Mouse (Mus musculus) forebrain, embryonic 12.5 days (tissue): ENCODE measurements around the gene Acbd3. TPM values are rescaled to one million over a fixed set of nuclear protein-coding genes. Genes with fewer than 3 reads are reported as not detected.

Experiments
- ATAC-seq: fragments of 200-750 bp; cut with Nextera tagmentation; 2 replicates; pipeline ENCODE4 v1.8.0; 2017; ENCODE audit warnings: moderate TSS enrichment; ENCODE audit not compliant: low FRiP score
- H3K27ac ChIP-seq: fragments of 300-500 bp; sonication (generic); 2 replicates; pipeline ENCODE4 v1.5.1; 2016; ENCODE audit warnings: mild to moderate bottlenecking
- H3K27me3 ChIP-seq: fragments of 300-500 bp; sonication (generic); 2 replicates; pipeline ENCODE4 v1.6.1; 2016; ENCODE audit warnings: mild to moderate bottlenecking
- H3K36me3 ChIP-seq: fragments of 300-500 bp; sonication (generic); replicated peaks from 2 replicates; pipeline ENCODE4 v1.6.1; 2016; ENCODE audit warnings: mild to moderate bottlenecking
- H3K4me1 ChIP-seq: fragments of 300-500 bp; sonication (generic); 2 replicates; pipeline ENCODE4 v1.6.1; 2016
- H3K4me2 ChIP-seq: fragments of 300-500 bp; sonication (generic); 2 replicates; pipeline ENCODE4 v1.6.1; 2016; ENCODE audit warnings: mild to moderate bottlenecking, moderate library complexity
- H3K4me3 ChIP-seq: fragments of 300-500 bp; sonication (generic); replicated peaks from 2 replicates; pipeline ENCODE4 v1.5.1; 2016; ENCODE audit warnings: mild to moderate bottlenecking
- H3K9ac ChIP-seq: fragments of 300-500 bp; sonication (generic); 2 replicates; pipeline ENCODE4 v1.6.1; 2016; ENCODE audit warnings: mild to moderate bottlenecking
- H3K9me3 ChIP-seq: fragments of 300-500 bp; sonication (generic); 2 replicates; pipeline ENCODE4 v1.6.1; 2016
- WGBS: fragments of 180-500 bp; shearing (Covaris S2); methylation state at CpG from one replicate; pipeline ENCODE4 v1.1.7; 2016; 5-methylcytosine and 5-hydroxymethylcytosine counted together
- polyA plus RNA-seq: library from polyadenylated mRNA; unstranded; fragments of >200 nt; fragmentation: Nextera tagmentation; extraction: Ambion mirVana; gene quantifications from 2 replicates; pipeline ENCODE4 v1.2.1, GENCODE M21; 2016

Gene Acbd3
- polyA plus RNA-seq, 1 experiment from 2014 or later, result 23.7 TPM

DNA sequence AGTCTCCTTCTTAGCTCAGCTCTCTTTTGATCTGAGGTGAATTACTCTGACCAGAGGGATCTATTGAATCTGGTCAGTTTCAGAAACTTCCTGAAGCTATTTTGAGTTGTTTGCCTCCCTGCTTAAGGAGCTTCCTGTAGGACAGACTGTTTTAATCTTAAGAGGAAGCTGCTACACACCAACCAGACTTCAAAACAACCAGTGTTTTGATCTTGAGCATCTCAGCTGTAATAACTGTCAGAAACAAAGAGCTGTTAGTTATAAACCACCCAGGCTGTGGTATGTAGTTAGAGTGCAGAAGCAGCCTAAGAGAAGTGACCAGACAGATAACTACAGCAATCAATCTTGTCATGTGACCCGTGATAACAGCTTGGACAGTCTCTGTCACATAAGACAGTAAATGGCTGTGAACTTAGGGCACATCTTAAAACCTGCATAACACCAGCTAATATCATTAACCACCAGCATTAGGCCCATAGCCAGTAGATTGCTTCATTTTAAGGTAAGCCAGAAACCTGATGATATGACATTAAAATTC is 2.1 kb upstream of the Acbd3 start:
- no peak overlapping the region for H3K4me3 ChIP-seq
- no peaks in the 10 kb centered on the region for H3K9me3 ChIP-seq
- no peaks in the 10 kb centered on the region for H3K36me3 ChIP-seq
- ATAC-seq, result no peak
- 66% methylated on average over 1 of the region's 1 CpGs for WGBS
- no peaks in the 10 kb centered on the region for H3K27me3 ChIP-seq
- no peak overlapping the region for H3K4me2 ChIP-seq
- H3K4me1 ChIP-seq, result peaks cover 25% of the 10 kb centered on the region
- no peak overlapping the region for H3K27ac ChIP-seq
- no peak overlapping the region for H3K9ac ChIP-seq

DNA sequence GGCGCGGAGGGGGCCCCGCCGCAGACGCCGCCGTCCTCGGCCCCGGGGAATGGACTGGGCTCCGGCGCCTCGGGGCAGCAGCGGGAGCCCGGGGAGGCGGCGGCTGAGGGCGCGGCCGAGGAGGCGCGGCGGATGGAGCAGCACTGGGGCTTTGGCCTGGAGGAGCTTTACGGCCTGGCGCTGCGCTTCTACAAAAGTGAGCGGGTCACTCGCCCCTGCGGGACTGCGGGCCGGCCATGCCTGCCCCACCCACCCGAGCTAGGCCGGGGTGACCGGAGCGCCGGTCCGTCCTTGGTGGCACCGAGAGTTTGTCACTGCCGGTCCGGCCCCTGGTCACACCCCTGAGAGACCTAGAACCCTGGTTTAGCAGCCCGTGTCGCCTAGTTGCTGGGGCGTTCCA is 340 bp downstream of the Acbd3 start:
- peak; percentile 78 for ATAC-seq

DNA sequence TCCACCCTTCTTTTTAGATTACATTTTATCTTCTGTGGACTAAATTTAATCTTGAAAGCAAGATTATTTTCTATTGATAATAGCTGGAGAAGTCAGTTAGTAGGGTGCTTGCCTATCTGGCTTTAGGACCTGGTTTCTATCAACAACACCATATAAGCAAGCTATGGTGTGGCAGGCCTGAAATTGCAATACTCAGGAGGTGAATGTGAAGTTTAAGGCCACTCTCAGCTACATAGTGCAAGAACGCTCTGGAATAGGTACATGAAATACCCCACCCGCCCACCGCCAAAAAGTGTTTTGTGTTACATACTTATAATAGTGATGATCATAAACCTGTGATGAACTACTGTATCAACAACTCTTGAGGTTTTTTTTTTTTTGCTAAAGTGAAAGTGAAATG is 3.4 kb downstream of the Acbd3 start:
- Histone ChIP-seq H3K36me3 (peaks cover 1% of the 10 kb centered on the region), H3K9me3 (no peaks in the 10 kb centered on the region), H3K4me1 (peaks cover 29% of the 10 kb centered on the region), H3K9ac (no peak overlapping the region), H3K27me3 (no peaks in the 10 kb centered on the region), H3K4me2 (no peak overlapping the region), H3K27ac (no peak overlapping the region), H3K4me3 (no peak overlapping the region)
- WGBS, result 98% methylated on average over 3 of the region's 3 CpGs
- no peak for ATAC-seq

More for the DNA sequence above, 340 bp downstream of the Acbd3 start:
- H3K4me1 ChIP-seq, result peaks cover 29% of the 10 kb centered on the region
- H3K9me3 ChIP-seq, result no peaks in the 10 kb centered on the region
- H3K9ac ChIP-seq, result peak overlapping the region; percentile 91
- WGBS, result under 1% methylated on average over 41 of the region's 42 CpGs
- H3K27me3 ChIP-seq, result no peaks in the 10 kb centered on the region
- H3K36me3 ChIP-seq, result no peaks in the 10 kb centered on the region
- peak overlapping the region; percentile 83 for H3K4me2 ChIP-seq
- peak overlapping the region; percentile 91 for H3K27ac ChIP-seq
- H3K4me3 ChIP-seq, result peak overlapping the region; percentile 85

GRCm38 (mm10) chr1:180747827-180748226 is 22.0 kb downstream of the Acbd3 start:
- Histone ChIP-seq H3K4me1 (no peaks in the 10 kb centered on the region), H3K4me3 (no peak overlapping the region), H3K27me3 (no peaks in the 10 kb centered on the region), H3K9ac (no peak overlapping the region), H3K27ac (no peak overlapping the region), H3K9me3 (no peaks in the 10 kb centered on the region), H3K4me2 (no peak overlapping the region), H3K36me3 (peaks cover 71% of the 10 kb centered on the region)
- no peak for ATAC-seq

DNA sequence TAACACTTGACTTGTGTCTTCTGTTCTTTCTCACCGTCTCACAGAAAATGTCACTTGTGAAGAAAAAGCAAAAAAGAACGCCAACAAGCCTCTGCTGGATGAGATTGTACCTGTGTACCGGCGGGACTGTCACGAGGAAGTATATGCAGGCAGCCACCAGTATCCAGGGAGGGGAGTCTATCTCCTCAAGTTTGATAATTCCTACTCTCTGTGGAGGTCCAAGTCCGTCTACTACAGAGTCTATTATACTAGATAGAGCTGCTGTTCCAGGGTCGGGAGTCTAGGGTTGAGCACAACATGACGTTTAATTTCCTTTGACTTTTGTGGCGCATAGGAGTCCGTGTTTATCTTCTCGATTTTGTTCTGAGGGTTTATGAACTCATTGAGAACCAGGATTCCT is 26.3 kb downstream of the Acbd3 start:
- ATAC-seq, result no peak
- Histone ChIP-seq H3K27me3 (no peaks in the 10 kb centered on the region), H3K9ac (no peak overlapping the region), H3K4me2 (no peak overlapping the region), H3K9me3 (no peaks in the 10 kb centered on the region), H3K27ac (no peak overlapping the region), H3K4me3 (no peak overlapping the region), H3K4me1 (no peaks in the 10 kb centered on the region), H3K36me3 (peaks cover 52% of the 10 kb centered on the region)
- WGBS, result 95% methylated on average over 11 of the region's 11 CpGs

DNA sequence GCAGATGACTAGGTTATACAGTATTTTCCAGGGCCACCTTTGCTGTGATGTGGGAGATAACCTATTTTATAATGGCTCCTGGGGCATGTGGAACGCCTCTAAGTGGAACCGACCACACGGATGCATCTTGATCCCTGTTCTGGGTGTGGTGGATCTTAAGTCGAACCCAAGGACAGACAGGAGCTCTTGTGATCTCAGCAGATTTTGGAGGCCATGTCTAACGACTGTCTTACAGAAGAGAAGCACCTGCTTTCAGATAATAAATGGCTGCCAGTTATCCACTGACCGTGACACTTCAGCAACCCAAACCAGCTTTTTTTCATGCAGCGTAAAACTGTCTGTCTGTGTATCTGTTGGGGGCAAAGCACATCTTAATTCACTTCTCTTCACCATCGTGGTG is 28.5 kb downstream of the Acbd3 start:
- H3K27ac ChIP-seq, result no peak overlapping the region
- no peak overlapping the region for H3K4me2 ChIP-seq
- 94% methylated on average over 8 of the region's 8 CpGs for WGBS
- H3K9me3 ChIP-seq, result no peaks in the 10 kb centered on the region
- H3K27me3 ChIP-seq, result no peaks in the 10 kb centered on the region
- ATAC-seq, result no peak
- no peak overlapping the region for H3K9ac ChIP-seq
- H3K36me3 ChIP-seq, result peaks cover 33% of the 10 kb centered on the region
- H3K4me1 ChIP-seq, result no peaks in the 10 kb centered on the region
- H3K4me3 ChIP-seq, result no peak overlapping the region

DNA sequence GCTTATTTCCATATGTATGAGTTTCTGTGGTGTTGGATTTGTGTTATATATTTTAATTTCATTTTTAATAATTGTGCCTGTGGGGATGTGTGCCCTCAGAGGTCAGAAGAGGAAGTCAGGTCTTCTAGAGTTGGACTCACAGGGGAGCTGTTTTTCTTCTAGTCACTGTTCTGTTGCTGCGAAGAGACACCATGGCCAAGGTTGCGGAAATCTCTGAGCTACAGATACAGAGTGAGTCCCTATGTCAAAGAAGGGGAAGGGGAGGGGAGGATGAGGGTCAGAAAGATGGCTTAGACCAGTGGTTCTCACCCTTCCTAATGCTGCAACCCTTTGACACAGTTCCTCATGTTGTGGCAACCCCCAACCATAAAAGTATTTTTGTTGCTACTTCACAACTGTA is 30.9 kb downstream of the Acbd3 start:
- Histone ChIP-seq H3K36me3 (peaks cover 28% of the 10 kb centered on the region), H3K9ac (no peak overlapping the region), H3K4me1 (no peaks in the 10 kb centered on the region), H3K4me2 (no peak overlapping the region), H3K9me3 (no peaks in the 10 kb centered on the region), H3K27me3 (no peaks in the 10 kb centered on the region), H3K4me3 (no peak overlapping the region), H3K27ac (no peak overlapping the region)
- ATAC-seq, result no peak
- WGBS, result 92% methylated on average over 2 of the region's 2 CpGs

GRCm38 (mm10) chr1:180757252-180757955 is 31.6 kb downstream of the Acbd3 start:
- Histone ChIP-seq H3K9me3 (no peaks in the 10 kb centered on the region), H3K27ac (no peak overlapping the region), H3K4me2 (no peak overlapping the region), H3K4me1 (no peaks in the 10 kb centered on the region), H3K4me3 (no peak overlapping the region), H3K27me3 (peaks cover 2% of the 10 kb centered on the region; the same call in 1 of the 2 replicates), H3K9ac (no peak overlapping the region), H3K36me3 (peaks cover 21% of the 10 kb centered on the region)
- WGBS, result 96% methylated on average over 3 of the region's 3 CpGs
- ATAC-seq, result no peak

- 92% methylated on average over 7 of the region's 7 CpGs for WGBS
- no peak for ATAC-seq
- H3K27me3 ChIP-seq, result peaks cover 9% of the 10 kb centered on the region
Measured at GRCm38 (mm10) chr1:180757956-180758520, 32.2 kb downstream of the Acbd3 start.

DNA sequence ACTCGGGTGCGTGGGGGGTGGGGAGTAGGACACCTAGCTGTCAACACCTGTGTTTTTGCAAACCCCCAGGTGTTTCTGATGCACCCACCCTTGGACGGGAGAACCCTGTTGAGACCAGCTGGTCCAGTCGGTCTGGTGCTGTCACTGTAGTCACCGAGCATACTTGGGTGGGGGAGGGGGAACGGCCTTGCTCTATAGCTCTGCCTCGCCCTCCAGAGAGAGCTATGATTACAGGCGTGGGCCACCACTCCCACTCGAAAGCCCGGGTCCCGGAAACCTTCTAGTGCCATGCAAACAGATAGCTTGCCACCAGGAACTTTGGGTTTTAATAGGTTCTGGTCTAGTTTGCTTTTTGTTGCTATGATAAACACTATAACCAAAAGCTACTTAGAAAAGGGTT is 36.3 kb downstream of the Acbd3 start:
- no peak overlapping the region for H3K4me3 ChIP-seq
- WGBS, result 91% methylated on average over 11 of the region's 11 CpGs
- H3K9ac ChIP-seq, result no peak overlapping the region
- H3K27ac ChIP-seq, result no peak overlapping the region
- H3K4me2 ChIP-seq, result no peak overlapping the region
- no peaks in the 10 kb centered on the region for H3K36me3 ChIP-seq
- H3K27me3 ChIP-seq, result peaks cover 12% of the 10 kb centered on the region
- no peak for ATAC-seq
- no peaks in the 10 kb centered on the region for H3K9me3 ChIP-seq
- H3K4me1 ChIP-seq, result peaks cover 8% of the 10 kb centered on the region

More at GRCm38 (mm10) chr1:180757956-180758520, 32.2 kb downstream of the Acbd3 start:
- H3K9ac ChIP-seq, result no peak overlapping the region
- no peak overlapping the region for H3K4me3 ChIP-seq
- peaks cover 15% of the 10 kb centered on the region for H3K36me3 ChIP-seq
- peaks cover under 1% of the 10 kb centered on the region; the same call in 1 of the 2 replicates for H3K4me1 ChIP-seq
- no peaks in the 10 kb centered on the region for H3K9me3 ChIP-seq
- H3K27ac ChIP-seq, result no peak overlapping the region
- no peak overlapping the region for H3K4me2 ChIP-seq

- no peak for ATAC-seq
- peaks cover 12% of the 10 kb centered on the region for H3K27me3 ChIP-seq
- H3K27ac ChIP-seq, result no peak overlapping the region
- H3K4me3 ChIP-seq, result no peak overlapping the region
- no peaks in the 10 kb centered on the region for H3K9me3 ChIP-seq
- H3K4me1 ChIP-seq, result peaks cover 12% of the 10 kb centered on the region
- whole genome bisulfite sequencing, result 78% methylated on average over 8 of the region's 8 CpGs
- H3K9ac ChIP-seq, result no peak overlapping the region
- H3K36me3 ChIP-seq, result no peaks in the 10 kb centered on the region
- H3K4me2 ChIP-seq, result 0 out of 2 replicates have a peak overlapping the region, but pooled peaks have one; percentile 82
Measured at GRCm38 (mm10) chr1:180762679-180763078, 36.8 kb downstream of the Acbd3 start.

- H3K27me3 ChIP-seq, result peaks cover 12% of the 10 kb centered on the region
- H3K9me3 ChIP-seq, result no peaks in the 10 kb centered on the region
- H3K27ac ChIP-seq, result no peak overlapping the region
- H3K36me3 ChIP-seq, result no peaks in the 10 kb centered on the region
- H3K4me3 ChIP-seq, result peak overlapping the region; percentile 40
- peaks cover 18% of the 10 kb centered on the region for H3K4me1 ChIP-seq
- 11% methylated on average over 14 of the region's 14 CpGs for WGBS
- peak overlapping the region; percentile 82 for H3K4me2 ChIP-seq
- ATAC-seq, result peak; percentile 49; the same call in 1 of the 2 replicates
- H3K9ac ChIP-seq, result peak overlapping the region; percentile 58
Measured at GRCm38 (mm10) chr1:180763307-180763706, 37.5 kb downstream of the Acbd3 start.

GRCm38 (mm10) chr1:180763828-180764227 is 38.0 kb downstream of the Acbd3 start:
- 2% methylated on average over 11 of the region's 11 CpGs for WGBS
- no peaks in the 10 kb centered on the region for H3K9me3 ChIP-seq
- H3K36me3 ChIP-seq, result no peaks in the 10 kb centered on the region
- peak overlapping the region; percentile 58 for H3K9ac ChIP-seq
- H3K4me2 ChIP-seq, result peak overlapping the region; percentile 82
- H3K4me1 ChIP-seq, result peaks cover 23% of the 10 kb centered on the region
- no peak overlapping the region for H3K27ac ChIP-seq
- H3K4me3 ChIP-seq, result peak overlapping the region; percentile 40
- ATAC-seq, result peak; percentile 80
- H3K27me3 ChIP-seq, result peaks cover 12% of the 10 kb centered on the region
